Mouse (Mus musculus): ENCODE measurements at regions not wholly inside any gene's neighbourhood (a gene's known extent, or its start where the extent isn't known, plus 50 kb on each side); places are given as distances from the start of the nearest gene placed in this dataset.

- no peak for DNase-seq (ENCODE audit: extremely low spot score in 1 of 2, low spot score in 1 of 2)
Measured at GRCm38 (mm10) chr13:101879561-101880081, 111.6 kb upstream of the Pik3r1 start.

DNA sequence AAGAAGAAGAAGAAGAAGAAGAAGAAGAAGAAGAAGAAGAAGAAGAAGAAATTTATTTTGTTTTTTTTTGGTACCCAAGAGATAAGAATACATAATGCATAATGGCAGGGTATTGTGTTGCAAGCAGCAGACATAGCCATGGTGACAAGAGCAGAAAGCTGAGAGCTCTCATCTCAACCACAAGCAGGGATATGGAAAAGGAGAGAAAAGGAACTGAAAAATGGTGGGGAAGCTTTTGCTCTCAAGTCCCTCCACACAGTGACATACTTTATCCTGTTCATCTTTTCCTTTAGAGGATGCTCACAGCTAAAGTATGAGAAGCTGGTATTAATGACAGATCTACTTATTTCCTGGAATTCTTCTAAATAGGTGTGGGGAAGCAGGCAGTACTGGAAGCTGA lies 115.2 kb upstream of the Pik3r1 start:
- no peak for DNase-seq (ENCODE audit: extremely low spot score in 1 of 2, low spot score in 1 of 2)

- no peak for DNase-seq (ENCODE audit: extremely low spot score in 1 of 2, low spot score in 1 of 2)
Measured at GRCm38 (mm10) chr13:101884752-101885151, 116.7 kb upstream of the Pik3r1 start.

DNA sequence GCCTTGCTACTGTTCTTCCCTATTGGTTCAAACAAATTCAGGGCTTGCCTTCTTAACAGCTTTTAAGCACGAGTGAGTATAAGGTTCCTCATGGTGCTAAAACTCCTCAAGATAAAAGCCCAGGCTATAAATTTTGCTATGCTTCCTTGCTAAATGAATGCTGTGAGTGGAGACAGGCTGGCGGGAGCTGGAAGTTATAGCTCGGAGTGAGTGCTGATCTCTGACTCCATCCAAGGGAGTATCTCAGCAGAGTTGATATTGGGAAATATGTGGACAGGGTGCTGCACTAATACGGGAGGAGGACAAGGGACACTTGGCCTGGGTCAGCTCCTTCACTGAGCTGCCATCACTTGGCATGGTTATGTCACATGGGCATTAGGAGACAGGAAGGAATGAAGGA lies 123.5 kb upstream of the Pik3r1 start:
- DNase-seq (ENCODE audit: extremely low spot score in 1 of 2, low spot score in 1 of 2), result no peak

DNA sequence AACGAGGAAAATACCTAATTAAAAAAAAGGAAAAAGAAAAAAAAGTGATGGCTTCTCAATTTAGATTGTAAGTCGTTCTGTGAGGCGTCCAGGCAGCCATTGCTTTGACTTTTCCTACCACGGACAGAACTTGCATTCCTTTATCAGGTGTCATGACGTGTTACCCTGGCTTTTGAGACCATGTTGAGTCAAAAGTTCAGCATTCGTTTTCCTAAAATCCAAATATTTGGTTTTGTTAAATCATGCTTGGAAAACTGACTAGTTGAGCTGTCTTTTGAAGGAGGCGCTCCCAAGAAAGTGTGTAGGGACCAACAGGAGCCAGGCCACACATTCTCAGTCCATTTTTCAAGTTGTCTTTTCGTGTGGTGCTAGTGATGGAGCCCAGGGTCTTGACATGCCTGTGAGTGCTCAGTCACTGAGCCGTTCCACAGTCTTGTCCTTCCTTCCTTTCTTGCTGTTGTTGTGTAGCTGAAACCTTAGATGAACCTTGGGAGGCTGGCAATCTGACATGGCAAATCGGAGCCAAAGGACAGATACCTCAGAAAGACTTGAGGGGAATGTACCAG lies 125.1 kb upstream of the Pik3r1 start:
- DNase-seq (ENCODE audit: extremely low spot score in 1 of 2, low spot score in 1 of 2), result no peak

GRCm38 (mm10) chr13:101895161-101895560 lies 127.1 kb upstream of the Pik3r1 start:
- DNase-seq (ENCODE audit: extremely low spot score in 1 of 2, low spot score in 1 of 2), result no peak

- no peak for DNase-seq (ENCODE audit: extremely low spot score in 1 of 2, low spot score in 1 of 2)
Measured at GRCm38 (mm10) chr13:101895686-101896085, 127.7 kb upstream of the Pik3r1 start.

DNA sequence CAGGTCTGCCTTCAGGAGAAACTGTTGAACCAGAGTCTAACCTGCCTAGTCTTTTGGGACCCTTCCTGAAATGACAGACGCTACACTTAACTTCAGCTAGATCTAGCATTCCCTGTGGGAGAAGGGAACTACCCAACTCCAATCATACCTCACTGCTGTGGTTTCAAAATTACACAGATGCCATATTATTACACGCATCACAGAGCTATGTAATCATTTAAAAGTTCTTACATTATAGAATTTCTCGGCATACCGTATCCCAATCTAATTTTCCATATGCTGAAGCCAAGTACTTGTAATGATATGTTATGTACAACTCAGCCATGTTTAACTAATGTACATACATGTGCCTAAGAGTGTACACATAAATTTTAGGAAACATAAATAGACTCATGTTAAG lies 128.9 kb upstream of the Pik3r1 start:
- no peak for DNase-seq (ENCODE audit: extremely low spot score in 1 of 2, low spot score in 1 of 2)

- DNase-seq (ENCODE audit: extremely low spot score in 1 of 2, low spot score in 1 of 2), result no peak
Measured at GRCm38 (mm10) chr13:101902213-101902612, 134.2 kb upstream of the Pik3r1 start.

DNA sequence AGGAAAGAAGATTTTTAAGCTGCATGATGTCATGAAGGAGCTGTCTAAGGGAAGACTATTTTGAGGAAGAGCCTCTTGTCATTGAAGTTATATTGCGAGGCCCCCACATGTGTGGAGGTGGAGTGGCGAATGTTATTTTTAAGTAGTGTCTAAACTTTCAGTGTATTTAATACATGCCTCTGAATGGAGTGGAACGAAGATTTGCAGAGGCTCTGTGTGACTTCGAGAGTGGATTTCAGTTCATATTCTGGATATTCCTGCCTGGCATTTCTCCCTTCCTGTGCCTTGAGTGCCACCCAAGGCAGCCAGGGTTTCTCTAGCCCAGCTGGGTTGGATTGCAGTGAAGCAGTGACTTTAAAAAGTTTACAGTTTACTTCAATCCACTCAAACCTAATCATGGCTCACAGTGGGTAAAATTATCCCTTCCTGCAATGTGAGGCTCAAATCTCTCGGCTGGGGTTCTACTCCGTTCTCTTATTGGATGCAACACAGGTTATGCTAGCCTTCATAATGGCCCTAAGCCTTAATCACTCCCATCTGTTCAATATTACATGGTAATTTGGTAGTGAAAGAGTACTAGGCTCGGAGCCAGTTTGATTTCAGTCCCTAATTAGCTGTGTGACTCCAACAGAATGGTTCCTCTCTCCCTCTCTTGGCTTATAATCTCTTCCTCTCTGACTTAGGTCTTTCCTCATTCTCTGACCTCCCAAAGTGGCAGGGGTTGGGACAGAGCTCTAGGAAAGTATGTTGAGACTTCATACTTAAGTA lies 138.1 kb upstream of the Pik3r1 start:
- DNase-seq (ENCODE audit: extremely low spot score in 1 of 2, low spot score in 1 of 2), result peak; percentile 73 to 76

GRCm38 (mm10) chr13:101909026-101909425 lies 141.0 kb upstream of the Pik3r1 start:
- peak; percentile 31 to 68 for DNase-seq (ENCODE audit: extremely low spot score in 1 of 2, low spot score in 1 of 2)

DNA sequence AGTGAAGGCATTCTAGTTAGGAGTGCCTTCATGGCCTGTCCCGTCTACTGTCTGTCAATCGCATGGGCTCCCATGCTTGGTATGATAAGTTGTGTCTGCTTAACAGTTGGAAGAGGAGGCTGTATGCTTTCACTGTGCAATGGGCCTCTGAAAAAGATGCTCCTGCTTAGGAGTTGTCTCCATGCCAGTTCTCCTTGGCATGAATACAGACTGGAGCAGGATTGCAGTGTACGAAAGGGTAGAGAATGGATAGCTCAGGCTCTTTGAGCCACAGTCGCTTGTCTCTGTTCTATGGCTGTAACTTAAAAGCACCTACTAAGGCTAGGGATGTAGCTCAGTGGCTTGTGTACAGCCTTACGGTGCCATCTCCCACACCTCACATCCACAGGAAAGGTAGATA lies 142.7 kb upstream of the Pik3r1 start:
- DNase-seq (ENCODE audit: extremely low spot score in 1 of 2, low spot score in 1 of 2), result peak in 1 of 2 experiments; percentile 22

DNA sequence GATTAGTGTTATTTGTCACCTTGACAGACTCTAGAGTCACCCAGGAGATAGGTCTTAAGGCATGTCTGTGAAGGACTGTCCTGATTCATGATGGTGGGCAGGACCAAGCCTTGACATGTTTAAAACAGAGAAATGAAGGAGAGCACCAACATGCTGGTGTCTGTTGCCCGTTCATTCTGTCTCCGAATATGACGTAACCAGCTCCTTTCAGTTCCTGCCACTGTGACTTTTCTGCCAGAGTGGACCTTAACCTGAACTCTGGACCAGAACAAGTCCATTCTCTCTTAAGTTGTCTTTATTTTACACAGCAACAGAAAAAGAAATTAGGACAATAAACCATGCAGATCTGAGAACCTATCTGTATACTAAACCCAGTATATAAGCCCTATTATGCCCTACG lies 146.1 kb upstream of the Pik3r1 start:
- DNase-seq (ENCODE audit: extremely low spot score in 1 of 2, low spot score in 1 of 2), result no peak

GRCm38 (mm10) chr13:101914691-101915541 lies 146.9 kb upstream of the Pik3r1 start:
- DNase-seq (ENCODE audit: extremely low spot score in 1 of 2, low spot score in 1 of 2), result peak; percentile 64 to 77

GRCm38 (mm10) chr13:101915542-101915941 lies 147.5 kb upstream of the Pik3r1 start:
- DNase-seq (ENCODE audit: extremely low spot score in 1 of 2, low spot score in 1 of 2), result peak; percentile 63 to 68

GRCm38 (mm10) chr13:101915948-101916594 lies 148.1 kb upstream of the Pik3r1 start:
- DNase-seq (ENCODE audit: extremely low spot score in 1 of 2, low spot score in 1 of 2), result no peak

GRCm38 (mm10) chr13:101916876-101917275 lies 148.9 kb upstream of the Pik3r1 start:
- DNase-seq (ENCODE audit: extremely low spot score in 1 of 2, low spot score in 1 of 2), result no peak

- no peak for DNase-seq (ENCODE audit: extremely low spot score in 1 of 2, low spot score in 1 of 2)
Measured at GRCm38 (mm10) chr13:101918185-101918584, 150.2 kb upstream of the Pik3r1 start.

DNA sequence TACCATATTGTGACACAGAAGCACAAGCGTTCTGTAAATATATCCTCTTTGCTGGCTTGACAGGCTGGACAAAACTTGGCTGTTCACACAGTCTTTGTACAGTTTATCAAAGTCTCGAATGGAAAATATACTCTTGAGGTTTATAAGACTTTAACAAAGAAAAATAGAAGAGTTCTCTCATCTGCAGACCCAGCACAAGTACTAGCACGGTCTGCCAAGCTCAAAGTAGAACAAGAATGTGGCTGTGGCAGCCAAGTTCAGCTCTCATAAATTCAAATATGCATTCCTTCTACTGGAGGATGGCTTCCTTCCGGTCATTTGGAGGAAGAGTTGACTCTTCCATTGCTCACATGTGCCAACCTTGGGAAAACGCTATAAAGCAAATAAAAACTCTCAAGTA lies 151.2 kb upstream of the Pik3r1 start:
- DNase-seq (ENCODE audit: extremely low spot score in 1 of 2, low spot score in 1 of 2), result no peak

DNA sequence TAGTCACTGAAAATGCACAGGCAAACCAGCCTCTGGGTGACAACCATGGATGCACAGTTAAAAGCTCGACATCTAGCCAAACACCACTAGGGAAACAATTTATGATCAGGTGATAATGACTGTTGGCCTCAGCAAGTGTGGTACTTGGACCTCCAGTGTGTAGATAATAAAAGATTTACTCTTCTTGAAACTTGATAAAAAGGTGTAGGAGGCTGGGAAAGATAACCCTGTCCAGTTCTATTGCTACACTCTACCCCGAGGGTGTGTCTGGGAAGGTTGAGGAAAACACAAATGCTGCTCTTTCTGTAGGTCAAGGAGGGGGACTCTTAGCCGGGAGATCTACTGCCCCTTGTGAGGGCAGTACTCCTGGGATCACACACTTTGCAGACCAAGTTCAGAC lies 152.4 kb upstream of the Pik3r1 start:
- DNase-seq (ENCODE audit: extremely low spot score in 1 of 2, low spot score in 1 of 2), result no peak

DNA sequence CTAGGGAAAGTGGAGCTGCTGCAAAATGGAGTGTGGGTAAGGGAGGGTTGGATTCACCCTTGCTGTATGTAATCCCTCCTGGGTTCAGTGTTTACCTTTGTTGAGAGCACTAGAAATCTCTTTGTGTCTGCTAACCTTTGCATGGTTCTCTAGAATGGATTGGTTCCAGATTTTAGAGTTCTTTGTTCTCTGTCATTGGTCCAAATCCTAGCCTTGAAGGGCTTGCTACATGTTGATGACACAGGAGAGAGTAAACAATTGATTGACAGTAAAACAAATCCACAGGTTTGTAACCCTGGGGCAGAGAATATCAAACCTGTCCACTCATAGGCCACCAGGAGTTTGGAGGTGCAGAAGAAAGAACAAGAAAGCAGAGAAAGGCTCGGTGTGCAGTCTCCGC lies 156.6 kb upstream of the Pik3r1 start:
- no peak for DNase-seq (ENCODE audit: extremely low spot score in 1 of 2, low spot score in 1 of 2)
